Mouse (Mus musculus): ENCODE results near the gene Rps27rt. TPM values are rescaled to one million over a fixed set of nuclear protein-coding genes. Genes with fewer than 3 reads are reported as not detected.

Rps27rt gene
- total RNA-seq, 1 experiment, result 181 TPM

DNA sequence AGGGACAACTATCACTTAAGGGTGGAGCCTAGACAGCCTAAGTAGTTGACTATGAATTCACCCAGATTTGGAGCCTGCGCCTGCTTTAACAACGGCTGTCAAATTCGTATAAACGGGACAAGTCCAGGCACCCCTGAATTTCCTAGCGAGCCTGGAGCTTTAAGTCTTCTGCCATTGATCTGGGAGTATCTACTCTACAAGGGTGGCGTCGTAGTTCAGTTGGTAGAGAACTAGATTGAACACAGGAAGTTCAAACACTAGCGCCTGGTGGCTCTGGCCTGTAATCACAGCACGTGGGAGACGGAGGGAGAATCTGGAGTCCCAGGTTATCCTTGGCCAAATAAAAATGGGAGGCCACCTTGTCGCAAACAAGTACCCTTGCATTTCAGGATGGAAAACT, 48.3 kb downstream of the Rps27rt start:
- H3K36me3 ChIP-seq (ENCODE audit: control insufficient read depth, insufficient read depth, low read length, poor library complexity, severe bottlenecking), result no peaks in the 10 kb centered on the region
- in situ Hi-C loops (cut with MboI; ENCODE audit: low sequenced_read_pairs in 2 of 2, unreplicated experiment in 2 of 2), result no loop called here
- H3K4me3 ChIP-seq (ENCODE audit: insufficient read depth in 1 of 2, low read depth in 1 of 2, low read length in 2 of 2, poor library complexity in 1 of 2, severe bottlenecking in 1 of 2), result peak overlapping the region; percentile 4 to 39; a peak in 3 of 4 replicates
- no peak for TF ChIP-seq HCFC1 (IDR thresholded peaks at IDR 0.05; ENCODE audit: borderline replicate concordance, insufficient read depth, low read length)
- no peak for TF ChIP-seq ZNF384 (IDR thresholded peaks at IDR 0.05; ENCODE audit: low read depth, low read length)
- TF ChIP-seq MAFK (IDR thresholded peaks at IDR 0.05; ENCODE audit: insufficient read depth, low read depth, low read length), result no peak
- TF ChIP-seq ZC3H11A (IDR thresholded peaks at IDR 0.05; ENCODE audit: borderline replicate concordance, low read depth, low read length), result no peak
- no peak for TF ChIP-seq CHD2 (IDR thresholded peaks at IDR 0.05; ENCODE audit: low read depth, low read length)
- no peaks in the 10 kb centered on the region for H3K9me3 ChIP-seq (ENCODE audit: control insufficient read depth, insufficient read depth, low read depth, low read length)
- peak overlapping the region; percentile 47; the same call in 1 of the 2 replicates for H3K9ac ChIP-seq (ENCODE audit: insufficient read depth, low read depth, low read length, poor library complexity, severe bottlenecking)
- DNase-seq (ENCODE audit: low read depth, low spot score), result no peak
- H3K4me1 ChIP-seq (ENCODE audit: control insufficient read depth in 2 of 2, insufficient read depth in 2 of 2, low read length in 2 of 2, poor library complexity in 1 of 2), result peaks cover 2 to 16% of the 10 kb centered on the region in 2 experiments; a peak in 3 of 4 replicates
- H3K27ac ChIP-seq (ENCODE audit: insufficient read depth, low read depth, low read length, poor library complexity, severe bottlenecking), result no peak overlapping the region

DNA sequence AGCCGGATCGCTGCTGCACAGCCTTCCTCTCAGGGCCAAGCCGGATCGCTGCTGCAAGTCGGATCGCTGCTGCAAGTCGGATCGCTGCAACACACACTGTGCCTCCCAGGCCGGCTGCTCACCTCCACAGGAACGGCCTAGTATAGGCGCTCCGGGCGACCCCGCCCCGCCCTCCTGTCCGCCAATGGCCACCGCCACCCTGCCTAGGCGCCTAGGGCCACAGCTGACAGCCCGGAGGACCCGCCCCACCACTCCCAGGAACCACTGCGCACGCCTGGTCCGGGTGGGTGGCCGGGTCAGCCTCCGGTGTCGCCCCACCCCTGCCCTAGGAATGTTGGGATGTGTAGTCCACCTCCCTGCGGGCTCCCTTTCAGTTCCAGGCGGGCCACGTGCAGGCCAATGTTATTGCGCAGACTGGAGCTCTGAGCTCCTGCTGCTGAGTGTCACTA, 48.8 kb downstream of the Rps27rt start, which contains the start of gene Gpd1l:
Gene Gpd1l (minus strand): TSS at position 265 of the 449 bp plus-strand sequence.
- TF ChIP-seq CHD2 (IDR thresholded peaks at IDR 0.05; ENCODE audit: low read depth, low read length), result no peak
- no peak for TF ChIP-seq ZC3H11A (IDR thresholded peaks at IDR 0.05; ENCODE audit: borderline replicate concordance, low read depth, low read length)
- TF ChIP-seq ZNF384 (IDR thresholded peaks at IDR 0.05; ENCODE audit: low read depth, low read length), result no peak
- peak; percentile 90 for TF ChIP-seq HCFC1 (IDR thresholded peaks at IDR 0.05; ENCODE audit: borderline replicate concordance, insufficient read depth, low read length)
- TF ChIP-seq MAFK (IDR thresholded peaks at IDR 0.05; ENCODE audit: insufficient read depth, low read depth, low read length), result no peak
- Histone ChIP-seq H3K4me1 (ENCODE audit: control insufficient read depth in 2 of 2, insufficient read depth in 2 of 2, low read length in 2 of 2, poor library complexity in 1 of 2) (peaks cover 2 to 19% of the 10 kb centered on the region in 2 experiments; a peak in 3 of 4 replicates), H3K4me3 (ENCODE audit: insufficient read depth in 1 of 2, low read depth in 1 of 2, low read length in 2 of 2, poor library complexity in 1 of 2, severe bottlenecking in 1 of 2) (peak within 1 kb of the TSS; percentile 77 to 82), H3K27ac (ENCODE audit: insufficient read depth, low read depth, low read length, poor library complexity, severe bottlenecking) (no peak within 1 kb of the TSS), H3K36me3 (ENCODE audit: control insufficient read depth, insufficient read depth, low read length, poor library complexity, severe bottlenecking) (no peaks in the 10 kb centered on the region), H3K9ac (ENCODE audit: insufficient read depth, low read depth, low read length, poor library complexity, severe bottlenecking) (peak within 1 kb of the TSS; percentile 47), H3K9me3 (ENCODE audit: control insufficient read depth, insufficient read depth, low read depth, low read length) (no peaks in the 10 kb centered on the region)
- in situ Hi-C loops (cut with MboI; ENCODE audit: low sequenced_read_pairs in 2 of 2, unreplicated experiment in 2 of 2), result no loop called here
- DNase-seq (ENCODE audit: low read depth, low spot score), result peak; percentile 83

DNA sequence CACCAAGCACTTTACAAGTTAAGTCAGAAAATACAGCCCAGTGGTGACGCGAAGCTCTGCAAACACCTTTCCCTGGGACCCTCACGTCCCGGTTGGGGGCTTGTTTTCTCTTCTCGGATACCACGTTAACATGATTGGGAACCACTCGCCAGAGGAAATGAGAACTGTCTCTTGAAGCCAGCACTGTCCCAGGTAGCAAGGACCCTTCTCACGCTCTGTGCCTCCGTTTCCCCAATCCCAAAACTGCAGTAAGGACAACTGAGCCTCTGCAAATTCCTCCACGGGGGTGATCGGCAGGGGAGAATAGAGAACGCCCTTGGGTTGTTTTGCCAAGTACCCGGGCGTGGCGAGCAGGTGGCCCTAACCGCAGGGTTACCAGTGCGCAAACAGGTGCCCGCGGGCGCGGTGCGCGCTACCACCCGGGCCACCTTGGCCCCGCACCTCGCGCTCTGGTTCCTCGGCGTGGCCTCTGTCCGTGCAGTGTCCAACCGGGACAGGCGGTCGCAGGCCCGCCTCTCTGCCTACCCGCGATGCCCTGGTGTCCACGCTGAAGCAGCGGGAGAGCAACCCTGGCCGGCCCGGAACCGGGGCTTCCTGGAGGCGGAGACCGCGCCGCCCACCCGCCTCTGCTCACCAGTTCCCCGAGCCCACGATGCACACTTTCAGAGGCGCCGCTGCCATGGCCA, 49.4 kb downstream of the Rps27rt start:
- Histone ChIP-seq H3K27ac (ENCODE audit: insufficient read depth, low read depth, low read length, poor library complexity, severe bottlenecking) (no peak overlapping the region), H3K4me3 (ENCODE audit: insufficient read depth in 1 of 2, low read depth in 1 of 2, low read length in 2 of 2, poor library complexity in 1 of 2, severe bottlenecking in 1 of 2) (peak overlapping the region; percentile 77 to 82), H3K36me3 (ENCODE audit: control insufficient read depth, insufficient read depth, low read length, poor library complexity, severe bottlenecking) (no peaks in the 10 kb centered on the region), H3K9me3 (ENCODE audit: control insufficient read depth, insufficient read depth, low read depth, low read length) (no peaks in the 10 kb centered on the region), H3K9ac (ENCODE audit: insufficient read depth, low read depth, low read length, poor library complexity, severe bottlenecking) (peak overlapping the region; percentile 46), H3K4me1 (ENCODE audit: control insufficient read depth in 2 of 2, insufficient read depth in 2 of 2, low read length in 2 of 2, poor library complexity in 1 of 2) (peaks cover 2 to 19% of the 10 kb centered on the region in 2 experiments; a peak in 3 of 4 replicates)
- in situ Hi-C loops (cut with MboI; ENCODE audit: low sequenced_read_pairs in 2 of 2, unreplicated experiment in 2 of 2), result no loop called here
- TF ChIP-seq ZNF384 (IDR thresholded peaks at IDR 0.05; ENCODE audit: low read depth, low read length) (no peak), HCFC1 (IDR thresholded peaks at IDR 0.05; ENCODE audit: borderline replicate concordance, insufficient read depth, low read length) (no peak), ZC3H11A (IDR thresholded peaks at IDR 0.05; ENCODE audit: borderline replicate concordance, low read depth, low read length) (no peak), CHD2 (IDR thresholded peaks at IDR 0.05; ENCODE audit: low read depth, low read length) (no peak), MAFK (IDR thresholded peaks at IDR 0.05; ENCODE audit: insufficient read depth, low read depth, low read length) (no peak)
- no peak for DNase-seq (ENCODE audit: low read depth, low spot score)

GRCm38 (mm10) chr9:114932607-114933006, 49.9 kb downstream of the Rps27rt start:
- Histone ChIP-seq H3K27ac (ENCODE audit: insufficient read depth, low read depth, low read length, poor library complexity, severe bottlenecking) (no peak overlapping the region), H3K36me3 (ENCODE audit: control insufficient read depth, insufficient read depth, low read length, poor library complexity, severe bottlenecking) (no peaks in the 10 kb centered on the region), H3K9me3 (ENCODE audit: control insufficient read depth, insufficient read depth, low read depth, low read length) (no peaks in the 10 kb centered on the region), H3K9ac (ENCODE audit: insufficient read depth, low read depth, low read length, poor library complexity, severe bottlenecking) (peak overlapping the region; percentile 3; the same call in 1 of the 2 replicates), H3K4me1 (ENCODE audit: control insufficient read depth in 2 of 2, insufficient read depth in 2 of 2, low read length in 2 of 2, poor library complexity in 1 of 2) (peaks cover 2 to 19% of the 10 kb centered on the region in 2 experiments; a peak in 3 of 4 replicates), H3K4me3 (ENCODE audit: insufficient read depth in 1 of 2, low read depth in 1 of 2, low read length in 2 of 2, poor library complexity in 1 of 2, severe bottlenecking in 1 of 2) (peak overlapping the region; percentile 77 to 82)
- no peak for DNase-seq (ENCODE audit: low read depth, low spot score)
- in situ Hi-C loops (cut with MboI; ENCODE audit: low sequenced_read_pairs in 2 of 2, unreplicated experiment in 2 of 2), result no loop called here
- TF ChIP-seq HCFC1 (IDR thresholded peaks at IDR 0.05; ENCODE audit: borderline replicate concordance, insufficient read depth, low read length) (no peak), MAFK (IDR thresholded peaks at IDR 0.05; ENCODE audit: insufficient read depth, low read depth, low read length) (no peak), ZC3H11A (IDR thresholded peaks at IDR 0.05; ENCODE audit: borderline replicate concordance, low read depth, low read length) (no peak), ZNF384 (IDR thresholded peaks at IDR 0.05; ENCODE audit: low read depth, low read length) (no peak), CHD2 (IDR thresholded peaks at IDR 0.05; ENCODE audit: low read depth, low read length) (no peak)

Other genes with a start within 250 kb of the Rps27rt start
- gene Cmtm7, start 200.9 kb downstream of the Rps27rt start, total RNA-seq (2012; rRNA removed), result 75.1 and 96.9 TPM in 2 replicates
- 1.8 and 2.2 TPM in 2 replicates for gene Cmtm8, start 138.6 kb downstream of the Rps27rt start, total RNA-seq (2012; rRNA removed)
- gene Gpd1l, start 48.8 kb downstream of the Rps27rt start, total RNA-seq (2012; rRNA removed), result 14.2 and 15.2 TPM in 2 replicates
- 15.2 and 18.4 TPM in 2 replicates for gene Osbpl10, start 4.2 kb downstream of the Rps27rt start, total RNA-seq (2012; rRNA removed)